23 mouse cellular contexts compared by ENCODE assay signal in the genomic region with DNA sequence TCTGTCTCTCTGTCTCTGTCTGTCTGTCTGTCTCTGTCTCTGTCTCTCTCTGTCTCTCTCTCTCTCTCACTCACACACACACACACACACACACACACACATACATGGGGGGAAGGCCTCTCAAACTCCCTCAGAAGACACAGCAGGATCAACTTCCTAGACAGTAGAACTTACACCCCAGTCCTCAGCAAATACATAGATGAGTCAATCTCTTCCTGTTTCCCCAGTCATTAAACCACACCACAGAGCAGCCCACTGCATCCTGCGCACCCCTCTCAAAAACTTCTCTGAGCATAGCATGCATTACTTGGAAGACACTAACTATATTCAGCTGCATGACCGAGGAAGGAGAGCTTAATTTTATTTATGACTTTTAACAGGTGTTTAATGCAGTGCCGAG. TPM values are rescaled to one million over a fixed set of nuclear protein-coding genes. Genes with fewer than 3 reads are reported as not detected.
DNase-seq lines count a peak whose midpoint lies in the region; ATAC-seq lines count a peak whose summit lies in the region.
"Had no signal": no experiment of that assay in that cellular context is flagged by ENCODE, and none has a peak within 500 bp of the region (broad histone marks: within the 10 kb centered on the region; RNA-seq: fewer than 3 reads in every experiment).

No protein-coding gene starts in this region.

- no peak overlapping the region for H3K4me2 ChIP-seq in intestine, embryonic 15.5 days (replicated peaks)
- H3K4me2 ChIP-seq: embryonic facial prominence, embryonic 15.5 days; forebrain, embryonic 15.5 days; heart, embryonic 15.5 days; hindbrain, embryonic 15.5 days; liver, embryonic 11.5 days; midbrain, embryonic 12.5 days had no signal

- 81% methylated on average over 3 of the region's 3 CpGs for WGBS in intestine, embryonic 15.5 days

- H3K36me3 ChIP-seq in intestine, embryonic 15.5 days = no peaks in the 10 kb centered on the region
- H3K36me3 ChIP-seq: embryonic facial prominence, embryonic 15.5 days; forebrain, embryonic 15.5 days; heart, embryonic 15.5 days; hindbrain, embryonic 15.5 days; midbrain, embryonic 12.5 days had no signal

- H3K27ac ChIP-seq in intestine, embryonic 15.5 days = no peak overlapping the region
- H3K27ac ChIP-seq: embryonic facial prominence, embryonic 15.5 days; forebrain, embryonic 15.5 days; heart, embryonic 15.5 days; hindbrain, embryonic 15.5 days; kidney, postnatal 0 days; midbrain, embryonic 12.5 days had no signal

- H3K27me3 ChIP-seq in intestine, embryonic 15.5 days (replicated peaks) = no peaks in the 10 kb centered on the region
- H3K27me3 ChIP-seq: embryonic facial prominence, embryonic 15.5 days; forebrain, embryonic 15.5 days; heart, embryonic 15.5 days; hindbrain, embryonic 15.5 days; midbrain, embryonic 12.5 days had no signal

- no peaks in the 10 kb centered on the region for H3K4me1 ChIP-seq in intestine, embryonic 15.5 days (replicated peaks)
- H3K4me1 ChIP-seq: embryonic facial prominence, embryonic 15.5 days; forebrain, embryonic 15.5 days; heart, embryonic 15.5 days; hindbrain, embryonic 15.5 days; midbrain, embryonic 12.5 days had no signal

- no peak overlapping the region for H3K9ac ChIP-seq in intestine, embryonic 15.5 days
- H3K9ac ChIP-seq: embryonic facial prominence, embryonic 15.5 days; forebrain, embryonic 15.5 days; heart, embryonic 15.5 days; hindbrain, embryonic 15.5 days; liver, postnatal 0 days; midbrain, embryonic 12.5 days had no signal

- ATAC-seq in activated CD4-positive, CD25-positive, alpha-beta regulatory T cell, adult 4 months = peak; percentile 97
- no peak for ATAC-seq in intestine, embryonic 15.5 days
- ATAC-seq: forebrain, embryonic 15.5 days; liver, postnatal 0 days; lung, postnatal 0 days had no signal

- H3K4me3 ChIP-seq in intestine, embryonic 15.5 days (replicated peaks) = no peak overlapping the region
- H3K4me3 ChIP-seq: embryonic facial prominence, embryonic 15.5 days; forebrain, embryonic 15.5 days; heart, embryonic 15.5 days; hindbrain, embryonic 15.5 days; midbrain, embryonic 12.5 days had no signal

- DNase-seq in heart, adult 11 months = peak; percentile 49
- no peak for DNase-seq in heart, adult 8-10 months (ENCODE audit: low spot score)
- DNase-seq in naive thymus-derived CD4-positive, alpha-beta T cell, adult 2 months (ENCODE audit: low read depth) = peak; percentile 50
- peak; percentile 39 to 48 for DNase-seq in thymus, postnatal 36 days
- no peak for DNase-seq in lung, postnatal 14 days
- DNase-seq in layer of hippocampus, postnatal 14 days (ENCODE audit: low spot score in 2 of 2) = no peak
- DNase-seq: adrenal gland, postnatal 10 days; cerebellum, adult 8-10 months; gastrocnemius, postnatal 25 days; kidney, adult 18-20 months; left cerebral cortex, postnatal 4 days; liver, postnatal 0 days had no signal

- no peaks in the 10 kb centered on the region for H3K9me3 ChIP-seq in intestine, embryonic 15.5 days
- H3K9me3 ChIP-seq: embryonic facial prominence, embryonic 15.5 days; forebrain, embryonic 15.5 days; heart, embryonic 15.5 days; hindbrain, embryonic 15.5 days had no signal

RNA-seq across cellular contexts. Expression of a gene that starts 43.0 kb away (rescaled TPM):
- total RNA-seq in heart, adult 8-10 months (2022) = 1 to 10 TPM; 3.4 to 4.4 (median 4.1) TPM
- polyA plus RNA-seq in activated CD4-positive, CD25-positive, alpha-beta regulatory T cell, adult 4 months (2017; shearing (Covaris generic)) = 10 to 100 TPM; 12.0 to 14.9 TPM
- total RNA-seq in layer of hippocampus, postnatal 14 days (2021) = 10 to 100 TPM; 11.4 to 11.5 TPM
- polyA plus RNA-seq in intestine, embryonic 15.5 days (2015; fragmentation: Nextera tagmentation; extraction: Ambion mirVana) = 5.4 and 6.2 TPM in 2 replicates
- total RNA-seq: MEL had no signal

Comparison
In these comparisons a context has a peak if more than half of its experiments do, and no peak if none do; other contexts are left out.
1. DNase-seq: peak in heart, adult 11 months (single experiment), naive thymus-derived CD4-positive, alpha-beta T cell, adult 2 months (single experiment) and thymus, postnatal 36 days (2 of 2); none in heart, adult 8-10 months (single experiment), lung, postnatal 14 days (single experiment) and layer of hippocampus, postnatal 14 days (0 of 2).